Comparison of ENCODE assay signal across 8 mouse cellular contexts in genomic region chr10:80757717-80758116, GRCm38 (mm10). TPM values are rescaled to one million over a fixed set of nuclear protein-coding genes. Genes with fewer than 3 reads are reported as not detected.
DNase-seq lines count a peak whose midpoint lies in the region; ATAC-seq and TF ChIP-seq lines count a peak whose summit lies in the region.

No protein-coding gene starts in this region.

- H3K9me3 ChIP-seq in forebrain, embryonic 14.5 days (replicated peaks; ENCODE audit: control insufficient read depth, low read length), result no peaks in the 10 kb centered on the region
- no peaks in the 10 kb centered on the region for H3K9me3 ChIP-seq in lung, embryonic 14.5 days (ENCODE audit: low read depth, low read length)

- 41% methylated on average over 5 of the region's 5 CpGs for WGBS in forebrain, embryonic 14.5 days
- WGBS in lung, embryonic 14.5 days, result 34% methylated on average over 5 of the region's 5 CpGs
- WGBS in olfactory bulb, adult 2 months, result 11% methylated on average over 5 of the region's 5 CpGs

- H3K9ac ChIP-seq in forebrain, embryonic 14.5 days (ENCODE audit: low read length), result no peak overlapping the region; the same call in 1 of the 2 replicates
- no peak overlapping the region for H3K9ac ChIP-seq in lung, embryonic 14.5 days

- peak; percentile 61 for TF ChIP-seq CTCF in lung, embryonic 14.5 days (IDR thresholded peaks at IDR 0.05; ENCODE audit: low read depth)
- peak; percentile 43; the same call in 1 of the 2 replicates for TF ChIP-seq CTCF in olfactory bulb, adult 2 months (IDR thresholded peaks at IDR 0.05; ENCODE audit: insufficient read depth, low read depth, low read length)

- H3K4me1 ChIP-seq in brown adipose tissue, adult 24 weeks (ENCODE audit: control insufficient read depth, insufficient read depth, insufficient read length, low read length), result peaks cover 34% of the 10 kb centered on the region
- peaks cover 18% of the 10 kb centered on the region for H3K4me1 ChIP-seq in forebrain, embryonic 14.5 days (ENCODE audit: control insufficient read depth, insufficient read depth, low read length)
- H3K4me1 ChIP-seq in lung, embryonic 14.5 days (ENCODE audit: insufficient read depth), result peaks cover 20% of the 10 kb centered on the region
- peaks cover 42% of the 10 kb centered on the region for H3K4me1 ChIP-seq in olfactory bulb, adult 2 months (ENCODE audit: control insufficient read depth, insufficient read depth, low read length)

- no peak for ATAC-seq in forebrain, embryonic 14.5 days
- ATAC-seq in lung, embryonic 14.5 days (ENCODE audit: insufficient read depth), result no peak

- intact Hi-C loops in heart, postnatal 25 days (cut with DNase I), result loop anchor here (2.0 kb wide), 1 partner anchor 17 kb away; no protein-coding TSS in a partner anchor

- peak; percentile 42 to 70 for DNase-seq in CD8-positive naive resting alpha-beta T cell, adult 2 months (ENCODE audit: low read depth in 2 of 2, low spot score in 2 of 2)
- peak; percentile 55 for DNase-seq in forebrain, embryonic 14.5 days (ENCODE audit: low spot score)
- DNase-seq in heart, postnatal 25 days (ENCODE audit: low spot score), result peak; percentile 81
- DNase-seq in layer of hippocampus, adult 18-20 months (ENCODE audit: low spot score in 2 of 2), result peak; percentile 60 to 71
- peak; percentile 75 for DNase-seq in lung, embryonic 14.5 days
- peak; percentile 85 for DNase-seq in thymus, postnatal 14 days

- peak overlapping the region; percentile 94; the same call in 1 of the 2 replicates for H3K4me3 ChIP-seq in brown adipose tissue, adult 24 weeks (ENCODE audit: insufficient read depth, low read depth, low read length)
- H3K4me3 ChIP-seq in forebrain, embryonic 14.5 days (ENCODE audit: low read depth, low read length), result no peak overlapping the region
- no peak overlapping the region for H3K4me3 ChIP-seq in lung, embryonic 14.5 days (ENCODE audit: low read depth, low read length)
- peak overlapping the region; percentile 16 for H3K4me3 ChIP-seq in olfactory bulb, adult 2 months (ENCODE audit: insufficient read depth, low read depth, low read length)

- no peaks in the 10 kb centered on the region for H3K36me3 ChIP-seq in forebrain, embryonic 14.5 days (ENCODE audit: control insufficient read depth, insufficient read depth, low read length)
- H3K36me3 ChIP-seq in lung, embryonic 14.5 days (ENCODE audit: insufficient read depth), result no peaks in the 10 kb centered on the region

- TF ChIP-seq POLR2A in olfactory bulb, adult 2 months (IDR thresholded peaks at IDR 0.05; ENCODE audit: insufficient read depth, low read depth, low read length), result no peak

- H3K27ac ChIP-seq in brown adipose tissue, adult 24 weeks (replicated peaks; ENCODE audit: low read depth, low read length), result peak overlapping the region; percentile 84
- H3K27ac ChIP-seq in forebrain, embryonic 14.5 days (ENCODE audit: low read depth, low read length), result no peak overlapping the region
- no peak overlapping the region for H3K27ac ChIP-seq in lung, embryonic 14.5 days (ENCODE audit: low read depth)
- H3K27ac ChIP-seq in olfactory bulb, adult 2 months (ENCODE audit: insufficient read depth, low read depth, low read length), result peak overlapping the region; percentile 65

- H3K27me3 ChIP-seq in forebrain, embryonic 14.5 days (replicated peaks; ENCODE audit: control insufficient read depth, insufficient read depth, low read length), result no peaks in the 10 kb centered on the region
- H3K27me3 ChIP-seq in lung, embryonic 14.5 days (ENCODE audit: insufficient read depth, low read length), result no peaks in the 10 kb centered on the region

- H3K4me2 ChIP-seq in forebrain, embryonic 14.5 days (ENCODE audit: low read length), result no peak overlapping the region; the same call in 1 of the 2 replicates
- peak overlapping the region; percentile 99; the same call in 1 of the 2 replicates for H3K4me2 ChIP-seq in lung, embryonic 14.5 days

RNA-seq across cellular contexts. Expression of gene Dot1l, which starts 2.7 kb away (rescaled TPM):
- 11.5 and 15.8 TPM in 2 replicates for polyA plus RNA-seq in brown adipose tissue, adult 24 weeks (2012; ENCODE audit: insufficient read depth, insufficient read length, missing spikeins)
- 13.6 and 19.3 TPM in 2 replicates for polyA plus RNA-seq in forebrain, embryonic 14.5 days (2014; fragmentation: Nextera tagmentation; extraction: Ambion mirVana)
- 10 to 100 TPM; 31.2 to 31.4 TPM for total RNA-seq in heart, postnatal 25 days (2021)
- total RNA-seq in layer of hippocampus, adult 18-20 months (2021), result 10 to 100 TPM; 40.6 to 49.6 TPM
- polyA plus RNA-seq in lung, embryonic 14.5 days (2014; fragmentation: Nextera tagmentation; extraction: Ambion mirVana), result 26.9 and 29.1 TPM in 2 replicates
- polyA plus RNA-seq in olfactory bulb, adult 2 months (2012; ENCODE audit: insufficient read depth, insufficient read length, low replicate concordance, missing spikeins), result 106 and 235 TPM in 2 replicates

RNA-seq across cellular contexts. Expression of gene Ap3d1, which starts 15.7 kb away (rescaled TPM):
- polyA plus RNA-seq in brown adipose tissue, adult 24 weeks (2012; ENCODE audit: insufficient read depth, insufficient read length, missing spikeins), result 35.0 and 40.9 TPM in 2 replicates
- 81.0 and 99.5 TPM in 2 replicates for polyA plus RNA-seq in forebrain, embryonic 14.5 days (2014; fragmentation: Nextera tagmentation; extraction: Ambion mirVana)
- 10 to 100 TPM; 39.8 to 44.2 TPM for total RNA-seq in heart, postnatal 25 days (2021)
- total RNA-seq in layer of hippocampus, adult 18-20 months (2021), result 100 to 1,000 TPM; 138 TPM
- polyA plus RNA-seq in lung, embryonic 14.5 days (2014; fragmentation: Nextera tagmentation; extraction: Ambion mirVana), result 62.0 and 69.6 TPM in 2 replicates
- polyA plus RNA-seq in olfactory bulb, adult 2 months (2012; ENCODE audit: insufficient read depth, insufficient read length, low replicate concordance, missing spikeins), result 105 TPM in 1 of 2 replicates, not detected in the other

RNA-seq across cellular contexts. Expression of gene Sf3a2, which starts 40.3 kb away (rescaled TPM):
- polyA plus RNA-seq in brown adipose tissue, adult 24 weeks (2012; ENCODE audit: insufficient read depth, insufficient read length, missing spikeins), result 12.1 and 15.3 TPM in 2 replicates
- polyA plus RNA-seq in forebrain, embryonic 14.5 days (2014; fragmentation: Nextera tagmentation; extraction: Ambion mirVana), result 66.6 and 71.7 TPM in 2 replicates
- total RNA-seq in heart, postnatal 25 days (2021), result 10 to 100 TPM; 29.6 to 29.9 TPM
- total RNA-seq in layer of hippocampus, adult 18-20 months (2021), result 10 to 100 TPM; 52.3 to 57.3 TPM
- 97.2 and 98.4 TPM in 2 replicates for polyA plus RNA-seq in lung, embryonic 14.5 days (2014; fragmentation: Nextera tagmentation; extraction: Ambion mirVana)
- polyA plus RNA-seq in olfactory bulb, adult 2 months (2012; ENCODE audit: insufficient read depth, insufficient read length, low replicate concordance, missing spikeins), result not detected in 2 replicates

RNA-seq across cellular contexts. Expression of gene Plekhj1, which starts 40.7 kb away (rescaled TPM):
- polyA plus RNA-seq in brown adipose tissue, adult 24 weeks (2012; ENCODE audit: insufficient read depth, insufficient read length, missing spikeins), result 30.2 and 40.5 TPM in 2 replicates
- polyA plus RNA-seq in forebrain, embryonic 14.5 days (2014; fragmentation: Nextera tagmentation; extraction: Ambion mirVana), result 140 and 143 TPM in 2 replicates
- 10 to 100 TPM; 27.4 to 29.7 TPM for total RNA-seq in heart, postnatal 25 days (2021)
- 10 to 100 TPM; 63.3 to 71.2 TPM for total RNA-seq in layer of hippocampus, adult 18-20 months (2021)
- polyA plus RNA-seq in lung, embryonic 14.5 days (2014; fragmentation: Nextera tagmentation; extraction: Ambion mirVana), result 113 and 121 TPM in 2 replicates
- polyA plus RNA-seq in olfactory bulb, adult 2 months (2012; ENCODE audit: insufficient read depth, insufficient read length, low replicate concordance, missing spikeins), result not detected in 2 replicates

RNA-seq across cellular contexts. Expression of gene Amh, which starts 47.3 kb away (rescaled TPM):
- not detected in 2 replicates for polyA plus RNA-seq in brown adipose tissue, adult 24 weeks (2012; ENCODE audit: insufficient read depth, insufficient read length, missing spikeins)
- 0.10 TPM in 1 of 2 replicates, not detected in the other for polyA plus RNA-seq in forebrain, embryonic 14.5 days (2014; fragmentation: Nextera tagmentation; extraction: Ambion mirVana)
- under 1 TPM; 0.39 TPM for total RNA-seq in heart, postnatal 25 days (2021)
- total RNA-seq in layer of hippocampus, adult 18-20 months (2021), result 1 to 10 TPM; 3.3 to 3.6 TPM
- 0.11 and 0.14 TPM in 2 replicates for polyA plus RNA-seq in lung, embryonic 14.5 days (2014; fragmentation: Nextera tagmentation; extraction: Ambion mirVana)
- not detected in 2 replicates for polyA plus RNA-seq in olfactory bulb, adult 2 months (2012; ENCODE audit: insufficient read depth, insufficient read length, low replicate concordance, missing spikeins)

Comparison
In these comparisons a context has a peak if more than half of its experiments do, and no peak if none do; other contexts are left out.
1. H3K27ac ChIP-seq: peak in brown adipose tissue, adult 24 weeks (single experiment) and olfactory bulb, adult 2 months (single experiment); none in forebrain, embryonic 14.5 days (single experiment) and lung, embryonic 14.5 days (single experiment).
2. H3K4me3 ChIP-seq: peak in brown adipose tissue, adult 24 weeks (single experiment) and olfactory bulb, adult 2 months (single experiment); none in forebrain, embryonic 14.5 days (single experiment) and lung, embryonic 14.5 days (single experiment).
3. Peak in every context shown above with its lines, with median percentiles within 50 percentile points of each other: DNase-seq.